Mouse (Mus musculus) adrenal gland, postnatal 36 days (tissue): Measurements from ENCODE around the gene Mettl1. TPM values are rescaled to one million over a fixed set of nuclear protein-coding genes. Genes with fewer than 3 reads are reported as not detected.
A peak's percentile ranks its signal among the peaks of the same experiment; 100 is the strongest.

ENCODE experiments used
- DNase-seq, 2 experiments: peaks; one replicate each; pipeline ENCODE4 v3.0.0; 2021; ENCODE audit warnings: mixed read lengths in 1 of 2
- microRNA-seq: library from miRNA; unstranded; fragments of <30 nt; microRNA quantifications from one replicate; pipeline ENCODE4 v1.2.0, GENCODE M21; 2021
- total RNA-seq, 2 experiments: library from RNA; stranded (reverse); gene quantifications; 2 replicates each; pipeline ENCODE4 v1.2.3; 2021

Mettl1 gene
- total RNA-seq, 2 experiments from 2014 or later: 20.1 to 21.4 TPM

GRCm38 (mm10) chr10:127085052-127085451 lies 43.8 kb downstream of the Mettl1 start:
- DNase-seq: no peak

DNA sequence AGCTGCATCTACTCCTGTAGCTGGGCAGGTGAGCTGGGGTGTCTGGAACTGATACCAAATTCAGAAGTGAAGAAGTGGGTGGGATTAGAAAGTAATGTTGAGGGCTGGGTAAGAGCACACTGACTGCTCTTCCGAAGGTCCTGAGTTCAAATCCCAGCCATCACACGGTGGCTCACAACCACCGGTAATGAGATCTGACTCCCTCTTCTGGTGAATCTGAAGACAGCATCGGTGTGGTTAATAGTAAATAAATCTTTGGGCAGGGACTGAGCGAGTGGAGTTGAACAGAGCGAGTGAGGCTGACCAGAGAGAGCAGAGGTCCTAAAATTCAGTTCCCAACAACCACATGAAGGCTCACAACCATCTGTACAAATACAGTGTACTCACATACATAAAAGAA lies 44.4 kb downstream of the Mettl1 start:
- no peak for DNase-seq

DNA sequence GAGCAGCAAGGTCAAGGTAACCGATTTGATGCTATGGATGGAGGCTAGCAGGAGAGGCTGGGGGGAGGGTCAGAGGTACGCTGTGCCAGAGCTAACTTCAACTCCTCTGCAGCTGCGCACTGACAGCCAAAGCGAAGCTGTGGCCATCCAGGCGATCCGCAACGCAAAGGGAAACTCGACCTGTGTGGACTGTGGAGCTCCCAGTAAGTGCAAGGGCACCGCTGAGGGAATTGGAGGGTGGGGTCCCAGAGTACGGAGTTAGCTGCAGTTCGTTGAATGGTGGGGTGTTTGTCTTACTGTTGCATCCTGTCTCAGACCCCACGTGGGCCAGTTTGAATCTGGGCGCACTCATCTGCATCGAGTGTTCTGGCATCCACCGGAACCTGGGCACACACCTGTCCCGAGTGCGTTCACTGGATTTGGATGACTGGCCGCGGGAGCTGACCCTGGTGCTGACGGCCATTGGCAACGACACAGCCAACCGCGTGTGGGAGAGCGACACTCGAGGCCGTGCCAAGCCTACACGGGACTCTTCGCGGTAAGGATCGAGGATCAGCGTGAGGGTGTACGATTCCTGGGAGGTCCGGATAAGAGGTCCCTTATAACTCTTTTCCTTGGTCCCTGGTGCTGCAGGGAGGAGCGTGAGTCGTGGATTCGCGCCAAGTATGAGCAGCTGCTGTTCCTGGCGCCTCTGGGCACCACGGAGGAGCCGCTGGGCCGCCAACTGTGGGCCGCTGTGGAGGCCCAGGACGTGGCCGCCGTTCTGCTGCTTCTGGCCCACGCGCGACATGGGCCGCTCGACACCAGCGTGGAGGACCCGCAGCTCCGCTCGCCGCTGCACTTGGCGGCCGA lies 49.6 kb downstream of the Mettl1 start:
- DNase-seq: peak; percentile 71 to 81

- DNase-seq: peak; percentile 70 to 77
Measured at GRCm38 (mm10) chr10:127091507-127092396, 50.5 kb downstream of the Mettl1 start.

DNA sequence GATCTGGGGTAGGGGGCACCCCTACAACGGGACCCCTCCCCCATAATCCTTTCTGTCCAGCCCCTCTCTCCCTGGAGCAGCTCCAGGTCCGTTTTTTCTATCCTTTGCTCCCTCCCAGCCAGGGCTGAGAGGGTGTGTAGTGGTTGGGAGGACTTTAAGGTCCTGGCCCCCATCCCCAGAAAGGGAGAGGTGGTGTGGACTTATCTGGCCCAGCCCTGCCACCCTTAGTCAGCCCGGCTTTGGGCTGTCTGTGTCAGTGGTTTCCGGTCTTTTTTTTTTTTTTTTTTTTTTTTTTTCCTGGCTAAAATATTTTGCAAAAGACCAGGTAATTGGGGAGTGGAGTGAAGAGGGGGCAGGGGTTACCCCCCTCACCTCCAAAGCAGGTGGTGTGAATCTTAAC lies 51.5 kb downstream of the Mettl1 start:
- no peak for DNase-seq

DNA sequence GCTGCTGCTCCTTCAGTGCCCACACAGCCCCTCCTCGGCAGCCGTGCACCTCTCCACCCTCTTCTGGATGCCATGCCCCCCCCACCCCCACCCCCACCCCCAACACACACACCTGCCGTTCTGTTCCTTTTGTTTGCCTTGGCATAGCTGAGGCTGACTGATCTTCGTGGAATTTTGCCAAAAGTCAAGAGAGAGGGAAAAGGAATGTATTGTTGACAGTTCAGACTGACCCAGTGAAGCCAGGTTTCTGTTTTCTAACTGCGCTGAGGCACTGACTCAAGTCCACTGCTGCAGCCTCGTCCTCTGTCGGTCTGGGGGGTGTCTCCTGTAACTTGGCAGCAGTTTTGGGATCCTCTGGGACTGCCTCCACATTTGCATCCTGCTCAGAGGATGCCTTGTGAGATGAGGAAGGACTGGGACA lies 53.2 kb downstream of the Mettl1 start:
- no peak for DNase-seq

Small RNAs within 50 kb of the gene (microRNA-seq; reads per million reads assigned to microRNA genes)
- 94.1 reads per million, percentile 52 among the genes with 10 or more reads in this experiment for gene Mir26a-2
- 1.00 reads per million for gene Mir546

Other genes starting within 250 kb of the Mettl1 start
- gene Atp23, start 140.1 kb upstream of the Mettl1 start, total RNA-seq: 1 to 10 TPM; 5.1 to 9.3 TPM
- gene Ctdsp2, start 62.7 kb upstream of the Mettl1 start, total RNA-seq: 100 to 1,000 TPM; 102 to 158 TPM
- gene Avil, start 40.7 kb upstream of the Mettl1 start, total RNA-seq: 1 to 10 TPM; 2.7 to 4.5 TPM
- 10 to 100 TPM; 64.4 to 71.3 TPM for gene Tsfm, start 10.6 kb upstream of the Mettl1 start, total RNA-seq
- gene Eef1akmt3, start 99 bp downstream of the Mettl1 start, total RNA-seq: under 1 TPM; 0.30 to 0.53 TPM
- gene Cyp27b1, start 6.8 kb downstream of the Mettl1 start, total RNA-seq: under 1 TPM; 0.26 to 0.76 TPM
- gene March9, start 18.8 kb downstream of the Mettl1 start, total RNA-seq: 1 to 10 TPM; 9.3 to 9.7 TPM
- gene Cdk4, start 22.1 kb downstream of the Mettl1 start, total RNA-seq: 100 to 1,000 TPM; 213 to 225 TPM
- gene Tspan31, start 28.9 kb downstream of the Mettl1 start, total RNA-seq: 100 to 1,000 TPM; 106 to 118 TPM
- 1 to 10 TPM; 2.2 to 3.4 TPM for gene Agap2, start 33.9 kb downstream of the Mettl1 start, total RNA-seq
- 100 to 1,000 TPM; 120 to 138 TPM for gene Os9, start 79.7 kb downstream of the Mettl1 start, total RNA-seq
- gene B4galnt1, start 123.8 kb downstream of the Mettl1 start, total RNA-seq: 1 to 10 TPM; 6.3 to 6.8 TPM
- gene Slc26a10, start 139.2 kb downstream of the Mettl1 start, total RNA-seq: 1 to 10 TPM in 1 of 2 experiments, under 1 TPM in 1; 0.89 to 1.1 TPM
- 10 to 100 TPM; 19.0 to 21.6 TPM for gene Arhgef25, start 148.7 kb downstream of the Mettl1 start, total RNA-seq
- gene Dtx3, start 154.3 kb downstream of the Mettl1 start, total RNA-seq: 10 to 100 TPM; 52.4 to 71.7 TPM
- 10 to 100 TPM; 39.2 to 48.1 TPM for gene Pip4k2c, start 170.2 kb downstream of the Mettl1 start, total RNA-seq
- 1 to 10 TPM; 6.3 to 7.5 TPM for gene Kif5a, start 221.9 kb downstream of the Mettl1 start, total RNA-seq
- gene Dctn2, start 225.0 kb downstream of the Mettl1 start, total RNA-seq: 100 to 1,000 TPM; 148 to 190 TPM
- 10 to 100 TPM; 42.0 to 45.2 TPM for gene Mbd6, start 247.6 kb downstream of the Mettl1 start, total RNA-seq